Mouse (Mus musculus) granulocyte monocyte progenitor cell, adult 5-6 weeks (primary cell): ENCODE measurements at regions not wholly inside any gene's neighbourhood (a gene's known extent, or its start where the extent isn't known, plus 50 kb on each side); places are given as distances from the start of the nearest gene placed in this dataset.

Experiments used
- ATAC-seq: replicated peaks from 2 replicates; pipeline ENCODE4 v1.8.0; 2016; ENCODE audit warnings: mild to moderate bottlenecking, moderate TSS enrichment, inconsistent platforms; ENCODE audit not compliant: poor library complexity, severe bottlenecking

- no peak for ATAC-seq
Observed at GRCm38 (mm10) chr11:48605223-48605824, 194.8 kb upstream of the Rack1 start.

- ATAC-seq: no peak
Observed at GRCm38 (mm10) chr11:48601096-48601495, 199.0 kb upstream of the Rack1 start.

GRCm38 (mm10) chr11:48599573-48600127 is 200.5 kb upstream of the Rack1 start:
- no peak for ATAC-seq

GRCm38 (mm10) chr11:48599033-48599432 is 201.1 kb upstream of the Rack1 start:
- no peak for ATAC-seq

- ATAC-seq: no peak
Observed at GRCm38 (mm10) chr11:48594429-48594828, 205.7 kb upstream of the Rack1 start.

GRCm38 (mm10) chr11:48588833-48589649 is 211.1 kb upstream of the Rack1 start:
- peak; percentile 52; the same call in 1 of the 2 replicates for ATAC-seq

GRCm38 (mm10) chr11:48568769-48569168 is 231.4 kb upstream of the Rack1 start:
- ATAC-seq: no peak

GRCm38 (mm10) chr11:48567583-48568562 is 232.3 kb upstream of the Rack1 start:
- no peak for ATAC-seq

- ATAC-seq: no peak
Observed at GRCm38 (mm10) chr11:48558053-48558452, 242.1 kb upstream of the Rack1 start.

- no peak for ATAC-seq
Observed at GRCm38 (mm10) chr11:48552006-48552405, 248.1 kb upstream of the Rack1 start.

GRCm38 (mm10) chr11:48551201-48551600 is 248.9 kb upstream of the Rack1 start:
- ATAC-seq: no peak

- ATAC-seq: no peak
Observed at GRCm38 (mm10) chr11:48526316-48526715, 273.8 kb upstream of the Rack1 start.

- no peak for ATAC-seq
Observed at GRCm38 (mm10) chr11:48525517-48525916, 274.6 kb upstream of the Rack1 start.

- no peak for ATAC-seq
Observed at GRCm38 (mm10) chr11:48506886-48507285, 293.2 kb upstream of the Rack1 start.

- no peak for ATAC-seq
Observed at GRCm38 (mm10) chr11:48502011-48502806, 297.9 kb upstream of the Rack1 start.

GRCm38 (mm10) chr11:48499057-48499456 is 301.1 kb upstream of the Rack1 start:
- no peak for ATAC-seq

- no peak for ATAC-seq
Observed at GRCm38 (mm10) chr11:48488308-48488707, 311.8 kb upstream of the Rack1 start.

GRCm38 (mm10) chr11:48464036-48464435 is 336.1 kb upstream of the Rack1 start:
- ATAC-seq: no peak

GRCm38 (mm10) chr11:48449883-48450282 is 350.2 kb upstream of the Rack1 start:
- no peak for ATAC-seq
